Comparison of ENCODE assay signal across 14 mouse cellular contexts in the genomic region with DNA sequence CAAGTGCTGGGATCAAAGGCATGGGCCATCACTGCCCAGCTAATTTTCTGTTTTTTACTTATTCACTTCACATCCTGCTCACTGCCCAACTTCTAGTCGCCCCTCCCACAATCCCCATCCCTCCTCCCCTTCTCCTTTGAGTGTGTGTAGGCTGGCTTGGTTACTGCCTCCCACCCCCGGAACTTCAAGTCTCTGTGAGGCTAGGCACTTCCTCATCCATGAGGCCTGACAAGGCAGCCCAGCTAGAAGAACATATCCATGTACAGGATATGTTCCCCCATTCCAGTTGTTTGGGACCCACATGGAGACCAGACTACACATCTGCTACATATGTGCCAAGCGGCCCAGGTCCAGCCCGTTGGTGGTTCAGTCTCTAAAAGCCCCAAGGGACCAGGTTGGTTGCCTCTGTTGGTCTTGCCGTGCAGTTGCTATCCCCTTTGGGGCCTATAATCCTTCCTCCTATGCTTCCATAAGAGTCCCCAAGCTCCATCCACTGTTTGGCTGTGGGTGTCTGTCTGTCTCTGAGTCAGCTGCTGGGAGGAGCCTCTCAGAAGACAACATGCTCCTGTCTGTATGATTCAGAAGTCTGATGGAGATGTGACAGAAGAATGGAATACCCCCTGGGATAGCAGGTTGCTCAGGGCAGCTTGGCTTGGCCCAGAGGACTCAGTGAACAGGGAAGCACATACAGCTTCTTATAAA.
DNase-seq lines count a peak whose midpoint lies in the region; ATAC-seq lines count a peak whose summit lies in the region.
"Had no signal": no experiment of that assay in that cellular context is flagged by ENCODE, and none has a peak within 500 bp of the region (broad histone marks: within the 10 kb centered on the region; RNA-seq: fewer than 3 reads in every experiment).

No protein-coding gene starts in this region.

- H3K79me2 ChIP-seq in macrophage (ENCODE audit: inconsistent target), result no peaks in the 10 kb centered on the region

- peak; percentile 67 for DNase-seq in adrenal gland, adult 2 months
- no peak for DNase-seq in adrenal gland, postnatal 25 days
- DNase-seq in 3134 (ENCODE audit: extremely low read depth, insufficient read length, low spot score), result peak; percentile 40
- DNase-seq in ZHBTc4 (ENCODE audit: low read depth, low spot score), result peak; percentile 30
- DNase-seq in right cerebral cortex, postnatal 10 days (ENCODE audit: low spot score in 2 of 2), result no peak
- DNase-seq in left cerebral cortex, postnatal 25 days (ENCODE audit: low spot score in 2 of 2), result no peak
- DNase-seq: cerebellum, postnatal 10 days; gastrocnemius, postnatal 10 days; kidney, postnatal 25 days had no signal

- 48% methylated on average over 5 of the region's 5 CpGs for WGBS in macrophage (ENCODE audit: missing documents)

- peak overlapping the region; percentile 6; the same call in 1 of the 2 replicates for H3K4me3 ChIP-seq in macrophage (ENCODE audit: inconsistent target)
- H3K4me3 ChIP-seq: forebrain, embryonic 13.5 days; heart, embryonic 13.5 days; hindbrain, embryonic 15.5 days had no signal

- no peak for ATAC-seq in inflammation-experienced regulatory T-cells, adult 6 months
- ATAC-seq: forebrain, embryonic 13.5 days had no signal

- peak overlapping the region; percentile 58 for H3K27ac ChIP-seq in macrophage
- H3K27ac ChIP-seq: forebrain, embryonic 13.5 days; heart, embryonic 13.5 days; hindbrain, embryonic 15.5 days had no signal

- no peaks in the 10 kb centered on the region for H3K36me3 ChIP-seq in macrophage (ENCODE audit: inconsistent target)
- H3K36me3 ChIP-seq: heart, embryonic 13.5 days; hindbrain, embryonic 15.5 days had no signal

- intact Hi-C loops in left cerebral cortex, postnatal 25 days (cut with DNase I), result no loop called here

Comparison
In these comparisons a context has a peak if more than half of its experiments do, and no peak if none do; other contexts are left out.
1. DNase-seq: peak in adrenal gland, adult 2 months (single experiment), 3134 (single experiment) and ZHBTc4 (single experiment); none in adrenal gland, postnatal 25 days (single experiment), right cerebral cortex, postnatal 10 days (0 of 2) and left cerebral cortex, postnatal 25 days (0 of 2).